Mouse (Mus musculus): Measurements from ENCODE around the gene Pappa.

Pappa gene

GRCm38 (mm10) chr4:65166288-65166835, 42.4 kb downstream of the Pappa start:
- no peak for DNase-seq (ENCODE audit: low spot score)

- no peak for DNase-seq (ENCODE audit: low spot score)
Observed at GRCm38 (mm10) chr4:65174505-65174904, 50.5 kb downstream of the Pappa start.

GRCm38 (mm10) chr4:65178146-65178545, 54.2 kb downstream of the Pappa start:
- no peak for DNase-seq (ENCODE audit: low spot score)

GRCm38 (mm10) chr4:65187236-65187635, 63.3 kb downstream of the Pappa start:
- no peak for DNase-seq (ENCODE audit: low spot score)

- DNase-seq (ENCODE audit: low spot score), result no peak
Observed at GRCm38 (mm10) chr4:65187716-65188115, 63.7 kb downstream of the Pappa start.

GRCm38 (mm10) chr4:65188921-65189485, 65.0 kb downstream of the Pappa start:
- no peak for DNase-seq (ENCODE audit: low spot score)

- DNase-seq (ENCODE audit: low spot score), result no peak
Observed at GRCm38 (mm10) chr4:65192810-65193209, 68.8 kb downstream of the Pappa start.

- no peak for DNase-seq (ENCODE audit: low spot score)
Observed at GRCm38 (mm10) chr4:65195971-65196370, 72.0 kb downstream of the Pappa start.

GRCm38 (mm10) chr4:65203666-65204065, 79.7 kb downstream of the Pappa start:
- no peak for DNase-seq (ENCODE audit: low spot score)

DNA sequence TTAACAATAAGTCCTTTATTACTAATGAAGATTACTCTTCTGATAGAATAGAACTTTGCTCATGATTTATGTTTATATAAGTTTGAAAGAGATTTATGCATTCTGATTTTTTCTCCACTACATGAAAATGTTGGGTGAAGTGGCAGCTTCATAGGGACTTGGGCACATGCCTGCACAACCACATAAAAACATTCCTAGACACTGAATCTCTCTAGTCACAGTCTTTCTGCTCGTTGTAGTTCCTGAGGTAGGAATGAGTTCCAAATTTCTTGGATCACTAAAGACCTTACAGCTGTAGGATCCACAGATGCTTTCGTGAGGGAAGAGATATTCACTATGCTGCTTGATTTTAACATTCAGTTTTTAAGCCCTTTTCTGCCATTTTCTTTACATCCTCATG, 81.5 kb downstream of the Pappa start:
- DNase-seq (ENCODE audit: low spot score), result no peak

- DNase-seq (ENCODE audit: low spot score), result no peak
Observed at GRCm38 (mm10) chr4:65209369-65210015, 85.5 kb downstream of the Pappa start.

GRCm38 (mm10) chr4:65216682-65217081, 92.7 kb downstream of the Pappa start:
- DNase-seq (ENCODE audit: low spot score), result no peak

- no peak for DNase-seq (ENCODE audit: low spot score)
Observed at GRCm38 (mm10) chr4:65217651-65218364, 93.8 kb downstream of the Pappa start.

DNA sequence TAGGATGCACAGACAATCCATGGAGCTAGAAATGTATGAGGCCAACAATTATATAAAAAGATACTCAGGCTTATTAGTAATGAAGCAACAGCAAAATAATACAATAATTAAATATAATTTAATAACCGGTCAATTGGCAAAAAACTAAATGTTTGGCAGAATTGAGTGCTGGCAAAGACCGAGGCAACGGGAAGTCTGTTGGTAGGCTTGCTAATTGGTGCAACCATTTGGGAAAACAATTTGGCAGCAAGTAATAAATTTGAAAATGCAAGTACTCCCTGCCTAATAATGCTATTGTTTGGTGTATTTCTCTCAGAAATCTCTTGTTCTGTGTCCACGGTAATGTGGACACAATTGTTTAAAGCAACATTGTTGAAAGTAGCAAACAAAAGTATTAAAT, 99.9 kb downstream of the Pappa start:
- no peak for DNase-seq (ENCODE audit: low spot score)

DNA sequence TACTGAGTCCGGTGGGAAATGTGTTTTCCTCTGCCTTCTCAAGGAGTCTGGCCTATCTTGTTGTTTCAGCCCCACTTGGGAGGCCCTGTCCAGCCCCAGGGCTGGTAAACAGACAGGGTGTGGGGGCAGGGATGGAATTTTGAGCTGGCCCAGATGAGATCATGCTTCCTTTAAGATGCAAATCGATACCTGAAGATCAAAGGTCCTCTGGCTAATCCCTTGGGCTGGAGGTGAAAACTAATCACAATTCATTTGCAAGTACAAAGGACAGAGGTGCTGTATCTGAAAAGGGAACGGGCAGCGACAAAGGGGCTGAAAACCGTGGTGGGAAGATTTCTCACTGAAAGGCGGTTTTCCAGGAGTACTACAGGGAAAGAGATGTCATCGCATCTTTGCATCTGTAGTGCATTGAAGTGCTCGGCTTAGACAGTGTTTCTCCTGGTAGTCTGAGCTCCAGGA, 114.6 kb downstream of the Pappa start:
- DNase-seq (ENCODE audit: low spot score), result no peak

DNA sequence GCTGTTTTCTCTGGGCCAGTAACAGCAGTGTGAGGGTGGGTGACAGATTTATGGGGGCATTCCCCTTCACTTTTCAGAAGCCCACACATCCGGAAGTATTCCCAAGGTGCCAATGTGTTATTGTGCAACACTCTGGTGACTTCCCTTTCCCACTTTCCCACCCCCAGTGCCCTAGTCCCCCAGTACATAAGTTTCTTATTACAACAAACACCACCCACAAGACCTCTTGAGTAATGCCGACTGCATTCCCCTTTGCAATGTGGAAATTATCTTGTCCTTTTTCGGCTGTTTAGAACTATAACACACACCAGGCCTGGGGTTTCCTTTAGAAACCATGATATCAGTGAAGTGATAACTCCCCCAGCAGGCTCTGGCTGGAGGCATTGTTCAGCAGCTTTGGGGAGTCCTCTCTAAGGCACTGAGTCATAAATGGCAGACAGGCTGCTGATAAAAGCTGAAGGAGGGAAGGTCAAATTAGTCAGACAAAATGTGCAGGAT, 118.5 kb downstream of the Pappa start:
- DNase-seq (ENCODE audit: low spot score), result no peak

DNA sequence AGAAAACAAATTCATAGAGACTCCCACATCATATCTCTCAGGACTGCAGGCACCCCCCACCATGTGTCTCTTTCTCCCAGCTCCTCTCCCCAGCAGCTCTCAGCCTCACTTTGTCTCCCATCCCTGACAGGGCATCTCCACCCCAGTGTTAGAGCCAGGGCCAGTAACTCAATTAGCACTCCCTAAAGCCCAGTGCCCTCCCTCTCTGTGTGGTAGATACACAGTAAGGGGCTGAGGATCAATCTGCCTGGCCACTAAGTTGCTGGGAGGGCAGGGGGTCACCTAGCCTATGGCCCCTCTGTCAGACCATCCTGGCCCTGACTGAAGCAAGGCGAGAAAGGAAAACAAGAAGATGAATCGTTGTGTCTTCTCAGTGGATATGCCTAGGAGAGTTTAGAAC, 119.3 kb downstream of the Pappa start:
- no peak for DNase-seq (ENCODE audit: low spot score)

DNA sequence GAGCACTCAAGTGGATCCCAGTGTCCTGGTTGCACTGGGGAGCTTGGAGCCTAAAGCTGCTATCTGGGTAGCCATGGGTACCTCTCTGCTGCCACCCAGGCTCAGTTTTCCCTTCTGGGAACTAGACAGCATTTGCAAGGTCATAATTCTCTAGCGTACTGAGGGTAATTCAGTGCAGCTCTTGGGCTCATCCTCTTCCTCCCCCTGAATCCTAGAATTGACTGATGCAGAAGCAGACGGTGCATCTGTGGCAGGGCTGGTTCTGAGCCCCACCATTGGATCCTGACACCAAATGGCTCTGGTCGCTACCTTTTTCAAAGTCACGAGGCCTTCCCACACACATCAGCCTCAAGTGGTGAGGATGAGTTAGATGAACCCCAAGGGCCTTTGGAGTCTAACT, 121.0 kb downstream of the Pappa start:
- DNase-seq (ENCODE audit: low spot score), result no peak

DNA sequence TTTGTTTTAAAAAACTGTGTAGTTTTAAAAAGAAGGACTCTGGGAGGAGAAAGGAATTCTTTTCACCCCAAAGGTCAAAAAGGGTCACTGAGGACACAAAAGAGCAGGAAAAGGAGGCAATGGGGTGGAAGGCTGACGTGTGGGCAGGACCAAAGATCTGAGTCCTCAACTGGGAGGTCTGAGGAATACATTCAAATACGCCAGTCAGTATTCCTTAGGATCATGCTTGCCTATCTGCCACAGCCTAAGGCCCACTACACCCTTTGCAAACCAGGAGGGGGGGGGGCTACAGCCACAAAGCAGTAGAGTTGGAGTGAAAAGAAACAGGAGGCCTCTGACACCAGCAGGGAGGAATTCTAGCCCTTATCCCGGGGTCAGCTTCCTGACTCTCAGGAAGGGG, 121.5 kb downstream of the Pappa start:
- no peak for DNase-seq (ENCODE audit: low spot score)

DNA sequence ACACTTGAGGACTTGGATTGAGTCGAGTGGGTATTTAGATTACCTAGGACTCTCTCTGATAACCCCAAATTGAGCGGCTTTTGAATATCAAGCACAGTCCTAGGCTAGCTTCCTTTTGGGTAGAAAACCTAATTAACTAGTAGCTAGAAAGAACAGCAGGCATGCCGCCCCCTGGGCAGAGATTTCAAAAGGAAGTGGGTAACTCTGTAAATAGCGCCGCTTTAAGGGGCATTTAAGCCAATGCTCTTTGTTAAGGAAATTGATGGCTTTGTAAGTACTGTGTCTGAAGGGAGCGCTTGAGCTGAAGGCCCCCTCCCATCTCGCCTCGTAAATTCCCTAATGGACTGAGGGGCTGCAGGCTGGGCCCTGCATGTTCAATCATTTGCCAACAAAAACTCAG, 128.2 kb downstream of the Pappa start:
- no peak for DNase-seq (ENCODE audit: low spot score)

- no peak for DNase-seq (ENCODE audit: low spot score)
Observed at GRCm38 (mm10) chr4:65254073-65254472, 130.1 kb downstream of the Pappa start.

GRCm38 (mm10) chr4:65267066-65267465, 143.1 kb downstream of the Pappa start:
- DNase-seq (ENCODE audit: low spot score), result no peak

DNA sequence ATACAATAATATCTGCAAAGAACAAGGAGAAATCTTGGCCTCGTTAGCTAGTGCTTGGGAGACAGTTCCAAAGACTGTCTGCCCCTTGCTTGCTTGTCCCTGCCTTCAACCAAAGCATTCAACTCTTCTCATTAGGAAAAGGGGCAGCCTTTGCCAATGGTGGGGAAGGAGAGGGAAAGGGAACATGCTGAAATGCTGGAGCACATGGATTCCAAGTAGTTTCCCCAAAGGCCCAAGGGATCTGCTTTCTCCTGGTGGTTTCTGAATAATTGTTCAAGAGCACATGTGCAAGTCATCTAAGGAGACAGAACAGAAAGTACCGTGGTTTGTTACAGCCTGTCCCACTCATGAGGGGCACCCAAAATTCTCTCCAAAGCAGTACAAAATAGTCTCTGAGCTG, 146.0 kb downstream of the Pappa start:
- no peak for DNase-seq (ENCODE audit: low spot score)
